Mouse (Mus musculus) left cerebral cortex, adult 18-20 months (tissue): Measurements from ENCODE around the gene Slc13a2. TPM values are rescaled to one million over a fixed set of nuclear protein-coding genes. Genes with fewer than 3 reads are reported as not detected.

Source experiments
- DNase-seq, 2 experiments: peaks; one replicate each; pipeline ENCODE4 v3.0.0; 2021 to 2022; ENCODE audit warnings: low spot score in 2 of 2, mixed read lengths in 1 of 2
- total RNA-seq, 2 experiments: library from RNA; stranded (reverse); gene quantifications; 2 replicates each; pipeline ENCODE4 v1.2.3; 2021

Slc13a2 gene
- total RNA-seq, 2 experiments from 2014 or later: not detected

- DNase-seq: peak; percentile 58 to 77
Observed at GRCm38 (mm10) chr11:78355471-78356238, 66.4 kb downstream of the Slc13a2 start.

GRCm38 (mm10) chr11:78354905-78355304 is 67.1 kb downstream of the Slc13a2 start:
- DNase-seq: no peak

GRCm38 (mm10) chr11:78353081-78353480 is 68.9 kb downstream of the Slc13a2 start:
- no peak for DNase-seq

- DNase-seq: no peak
Observed at GRCm38 (mm10) chr11:78349441-78350358, 72.3 kb downstream of the Slc13a2 start.

GRCm38 (mm10) chr11:78348474-78348873 is 73.5 kb downstream of the Slc13a2 start:
- DNase-seq: no peak

- DNase-seq: no peak
Observed at GRCm38 (mm10) chr11:78347908-78348307, 74.1 kb downstream of the Slc13a2 start.

Other genes starting within 250 kb of the Slc13a2 start
- gene Nek8, start 245.5 kb downstream of the Slc13a2 start, total RNA-seq: 1 to 10 TPM; 3.2 to 3.5 TPM
- gene Tlcd1, start 245.5 kb downstream of the Slc13a2 start, total RNA-seq: 10 to 100 TPM; 25.3 to 33.8 TPM
- 100 to 1,000 TPM; 729 to 741 TPM for gene Rpl23a, start 238.6 kb downstream of the Slc13a2 start, total RNA-seq
- 10 to 100 TPM; 15.2 to 18.0 TPM for gene Rab34, start 233.8 kb downstream of the Slc13a2 start, total RNA-seq
- 1 to 10 TPM; 5.7 to 6.3 TPM for gene Proca1, start 228.8 kb downstream of the Slc13a2 start, total RNA-seq
- gene Sdf2, start 176.5 kb downstream of the Slc13a2 start, total RNA-seq: 10 to 100 TPM; 65.2 to 68.1 TPM
- 10 to 100 TPM; 93.8 to 96.5 TPM for gene Supt6, start 176.2 kb downstream of the Slc13a2 start, total RNA-seq
- gene 2610507B11Rik, start 160.5 kb downstream of the Slc13a2 start, total RNA-seq: 100 to 1,000 TPM; 165 to 170 TPM
- gene BC030499, start 131.4 kb downstream of the Slc13a2 start, total RNA-seq: 10 to 100 TPM; 18.3 to 20.0 TPM
- gene Spag5, start 120.7 kb downstream of the Slc13a2 start, total RNA-seq: 10 to 100 TPM in 1 of 2 experiments, 1 to 10 TPM in 1; 9.8 to 11.3 TPM
- gene Aldoc, start 99.2 kb downstream of the Slc13a2 start, total RNA-seq: 100 to 1,000 TPM; 733 to 876 TPM
- gene Pigs, start 93.8 kb downstream of the Slc13a2 start, total RNA-seq: 10 to 100 TPM; 58.4 to 61.2 TPM
- 10 to 100 TPM; 32.5 to 35.5 TPM for gene Unc119, start 78.7 kb downstream of the Slc13a2 start, total RNA-seq
- not detected for gene Foxn1, start 35.7 kb downstream of the Slc13a2 start, total RNA-seq
- 10 to 100 TPM; 10.5 to 13.8 TPM for gene Slc46a1, start 43.5 kb upstream of the Slc13a2 start, total RNA-seq
- gene Sarm1, start 75.5 kb upstream of the Slc13a2 start, total RNA-seq: 10 to 100 TPM; 31.3 to 32.5 TPM
- 10 to 100 TPM; 75.1 to 84.9 TPM for gene Vtn, start 76.9 kb upstream of the Slc13a2 start, total RNA-seq
- gene Sebox, start 81.2 kb upstream of the Slc13a2 start, total RNA-seq: under 1 TPM; 0.49 to 0.93 TPM
- gene Tmem199, start 90.0 kb upstream of the Slc13a2 start, total RNA-seq: 10 to 100 TPM; 44.2 to 45.6 TPM
- 100 to 1,000 TPM; 106 to 118 TPM for gene Poldip2, start 90.0 kb upstream of the Slc13a2 start, total RNA-seq
- gene Tnfaip1, start 114.1 kb upstream of the Slc13a2 start, total RNA-seq: 10 to 100 TPM; 35.3 to 36.7 TPM
- 10 to 100 TPM; 81.6 to 85.9 TPM for gene Ift20, start 114.1 kb upstream of the Slc13a2 start, total RNA-seq
- gene Tmem97, start 128.6 kb upstream of the Slc13a2 start, total RNA-seq: 10 to 100 TPM; 20.5 to 24.6 TPM